Mouse (Mus musculus) duodenum, adult 2 months (tissue): ENCODE data around the gene Sap18b. TPM values are rescaled to one million over a fixed set of nuclear protein-coding genes. Genes with fewer than 3 reads are reported as not detected.

ENCODE experiments used
- polyA plus RNA-seq: library from polyadenylated mRNA; depleted of rRNA; stranded (reverse); fragments of >200 nt; gene quantifications from 2 replicates; pipeline ENCODE4 v1.2.3, GENCODE M21; 2012; ENCODE audit warnings: low replicate concordance; rRNA removed

Sap18b gene
- polyA plus RNA-seq: 23.3 and 24.8 TPM in 2 replicates

GRCm38 (mm10) chr8:95825162-95825561, at the start of gene Sap18b:
TSS of gene Sap18b (plus strand) at chr8:95825346.

GRCm38 (mm10) chr8:95807331-95807843, 17.8 kb upstream of the Sap18b start, which contains the start of gene Cnot1:
TSS of gene Cnot1 (minus strand) at chr8:95807464.

GRCm38 (mm10) chr8:95853102-95853843, 28.1 kb downstream of the Sap18b start, which contains the start of gene Slc38a7:
TSS of gene Slc38a7 (minus strand) at chr8:95853539.

Other genes starting within 250 kb of the Sap18b start
- not detected in 2 replicates for gene Prss54, start 249.0 kb upstream of the Sap18b start, polyA plus RNA-seq
- 0.49 and 1.2 TPM in 2 replicates for gene Gins3, start 191.9 kb upstream of the Sap18b start, polyA plus RNA-seq
- gene Ndrg4, start 148.4 kb upstream of the Sap18b start, polyA plus RNA-seq: 11.2 and 26.7 TPM in 2 replicates
- 5.0 and 6.9 TPM in 2 replicates for gene Setd6, start 109.5 kb upstream of the Sap18b start, polyA plus RNA-seq
- gene Cnot1, start 17.9 kb upstream of the Sap18b start, polyA plus RNA-seq: 23.0 and 31.5 TPM in 2 replicates
- gene Slc38a7, start 28.2 kb downstream of the Sap18b start, polyA plus RNA-seq: 13.4 and 17.1 TPM in 2 replicates
- gene Got2, start 63.2 kb downstream of the Sap18b start, polyA plus RNA-seq: 37.1 and 56.9 TPM in 2 replicates